Comparison of ENCODE assay signal across 8 mouse cellular contexts in genomic region chr5:104047200-104048105, GRCm38 (mm10). TPM values are rescaled to one million over a fixed set of nuclear protein-coding genes. Genes with fewer than 3 reads are reported as not detected.
DNase-seq lines count a peak whose midpoint lies in the region; ATAC-seq and TF ChIP-seq lines count a peak whose summit lies in the region.

No protein-coding gene starts in this region.

- peak overlapping the region; percentile 75 for H3K4me2 ChIP-seq in kidney, postnatal 0 days (ENCODE audit: low read length)
- peak overlapping the region; percentile 57 for H3K4me2 ChIP-seq in forebrain, embryonic 13.5 days
- peak overlapping the region; percentile 46 for H3K4me2 ChIP-seq in midbrain, embryonic 11.5 days

- H3K9ac ChIP-seq in kidney, postnatal 0 days (ENCODE audit: low read depth, low read length), result peak overlapping the region; percentile 83
- peak overlapping the region; percentile 81 for H3K9ac ChIP-seq in forebrain, embryonic 13.5 days
- H3K9ac ChIP-seq in midbrain, embryonic 11.5 days (ENCODE audit: low read length), result peak overlapping the region; percentile 88

- 0 out of 2 replicates have a peak, but pooled peaks cover 13% of the 10 kb centered on the region for H3K36me3 ChIP-seq in kidney, postnatal 0 days (ENCODE audit: insufficient read depth, low read length)
- H3K36me3 ChIP-seq in forebrain, embryonic 13.5 days (ENCODE audit: poor library complexity, severe bottlenecking), result peaks cover 20% of the 10 kb centered on the region
- H3K36me3 ChIP-seq in midbrain, embryonic 11.5 days (ENCODE audit: control insufficient read depth, insufficient read depth, low read length), result peaks cover 10% of the 10 kb centered on the region

- in situ Hi-C loops in Patski (cut with MboI; ENCODE audit: low pct_unique_long_range_greater_than_20kb), result loop anchor here (10.0 kb wide), 1 partner anchor 407 kb away; the partner anchor contains the start of gene Pkd2

- no peak for ATAC-seq in kidney, postnatal 0 days (replicated peaks; ENCODE audit: low FRiP score, low read depth)
- ATAC-seq in Patski, result peak; percentile 42
- ATAC-seq in forebrain, embryonic 13.5 days, result no peak; the same call in 1 of the 2 replicates
- no peak; the same call in 1 of the 2 replicates for ATAC-seq in midbrain, embryonic 11.5 days (ENCODE audit: low FRiP score)

- peaks cover 4% of the 10 kb centered on the region; the same call in 1 of the 2 replicates for H3K4me1 ChIP-seq in kidney, postnatal 0 days (replicated peaks; ENCODE audit: insufficient read depth, low read length)
- H3K4me1 ChIP-seq in forebrain, embryonic 13.5 days, result peaks cover 17% of the 10 kb centered on the region
- H3K4me1 ChIP-seq in midbrain, embryonic 11.5 days (ENCODE audit: control insufficient read depth, insufficient read depth, low read length), result peaks cover 4% of the 10 kb centered on the region; the same call in 1 of the 2 replicates

- H3K27me3 ChIP-seq in kidney, postnatal 0 days (ENCODE audit: insufficient read depth, low read length), result no peaks in the 10 kb centered on the region
- H3K27me3 ChIP-seq in Patski, result no peaks in the 10 kb centered on the region
- H3K27me3 ChIP-seq in forebrain, embryonic 13.5 days, result no peaks in the 10 kb centered on the region
- H3K27me3 ChIP-seq in midbrain, embryonic 11.5 days (ENCODE audit: control insufficient read depth, insufficient read depth, low read length), result no peaks in the 10 kb centered on the region

- H3K4me3 ChIP-seq in kidney, postnatal 0 days (replicated peaks; ENCODE audit: low read depth, low read length), result peak overlapping the region; percentile 86
- peak overlapping the region; percentile 70 for H3K4me3 ChIP-seq in forebrain, embryonic 13.5 days
- peak overlapping the region; percentile 68 for H3K4me3 ChIP-seq in midbrain, embryonic 11.5 days (ENCODE audit: low read depth, low read length)

- POLR2A ChIA-PET in Patski (lab: Charles Lee), result no interaction called here

- peak; percentile 43 for DNase-seq in kidney, postnatal 0 days (ENCODE audit: low spot score)
- DNase-seq in kidney, adult 9 months, result no peak
- DNase-seq in Patski (ENCODE audit: low read depth, low spot score), result no peak
- peak; percentile 34 for DNase-seq in kidney, postnatal 10 days
- DNase-seq in midbrain, embryonic 11.5 days (ENCODE audit: low spot score, missing footprints), result no peak
- no peak for DNase-seq in right cerebral cortex, postnatal 36 days (ENCODE audit: low spot score in 2 of 2)
- no peak for DNase-seq in cerebellum, adult 18-20 months

- H3K27ac ChIP-seq in kidney, postnatal 0 days, result peak overlapping the region; percentile 79
- peak overlapping the region; percentile 48; the same call in 1 of the 2 replicates for H3K27ac ChIP-seq in forebrain, embryonic 13.5 days
- no peak overlapping the region; the same call in 1 of the 2 replicates for H3K27ac ChIP-seq in midbrain, embryonic 11.5 days (ENCODE audit: low read depth, low read length)

- WGBS in kidney, postnatal 0 days, result 2% methylated on average over 19 of the region's 19 CpGs
- WGBS in forebrain, embryonic 13.5 days, result 12% methylated on average over 19 of the region's 19 CpGs
- 13% methylated on average over 19 of the region's 19 CpGs for WGBS in midbrain, embryonic 11.5 days

- no peaks in the 10 kb centered on the region for H3K9me3 ChIP-seq in kidney, postnatal 0 days (replicated peaks; ENCODE audit: low read length)
- no peaks in the 10 kb centered on the region for H3K9me3 ChIP-seq in forebrain, embryonic 13.5 days (replicated peaks)
- no peaks in the 10 kb centered on the region for H3K9me3 ChIP-seq in midbrain, embryonic 11.5 days (ENCODE audit: control insufficient read depth, low read length)

- CTCF ChIA-PET in Patski (lab: Charles Lee), result interaction anchor here (1.0 to 3.1 kb wide), 7 partner anchors 8 to 288 kb away, joined by 3 to 13 read pairs (median 4); partner anchors contain the start of gene Gm17660

- no peak for TF ChIP-seq CTCF in kidney, postnatal 0 days (IDR thresholded peaks at IDR 0.05; ENCODE audit: low read depth)
- no peak for TF ChIP-seq CTCF in Patski (IDR thresholded peaks at IDR 0.05)

RNA-seq across cellular contexts. Expression of gene Nudt9, which starts 1.3 kb away (rescaled TPM):
- 63.1 and 65.1 TPM in 2 replicates for polyA plus RNA-seq in kidney, postnatal 0 days (2015; fragmentation: Nextera tagmentation; extraction: Ambion mirVana)
- polyA plus RNA-seq in Patski (2021), result 52.3 TPM
- polyA plus RNA-seq in forebrain, embryonic 13.5 days (2015; fragmentation: Nextera tagmentation; extraction: Ambion mirVana), result 50.9 and 53.3 TPM in 2 replicates
- 61.8 and 64.7 TPM in 2 replicates for polyA plus RNA-seq in midbrain, embryonic 11.5 days (2014; fragmentation: Nextera tagmentation; extraction: Ambion mirVana)

RNA-seq across cellular contexts. Expression of gene Hsd17b11, which starts 25.7 kb away (rescaled TPM):
- polyA plus RNA-seq in kidney, postnatal 0 days (2015; fragmentation: Nextera tagmentation; extraction: Ambion mirVana), result 12.3 and 12.4 TPM in 2 replicates
- 14.3 TPM for polyA plus RNA-seq in Patski (2021)
- polyA plus RNA-seq in forebrain, embryonic 13.5 days (2015; fragmentation: Nextera tagmentation; extraction: Ambion mirVana), result 0.77 and 1.1 TPM in 2 replicates
- polyA plus RNA-seq in midbrain, embryonic 11.5 days (2014; fragmentation: Nextera tagmentation; extraction: Ambion mirVana), result 1.1 TPM in 2 replicates

RNA-seq across cellular contexts. Expression of gene Gm17660, which starts 30.0 kb away (rescaled TPM):
- not detected in 2 replicates for polyA plus RNA-seq in kidney, postnatal 0 days (2015; fragmentation: Nextera tagmentation; extraction: Ambion mirVana)
- polyA plus RNA-seq in Patski (2021), result not detected
- not detected in 2 replicates for polyA plus RNA-seq in forebrain, embryonic 13.5 days (2015; fragmentation: Nextera tagmentation; extraction: Ambion mirVana)
- 0.29 TPM in 1 of 2 replicates, not detected in the other for polyA plus RNA-seq in midbrain, embryonic 11.5 days (2014; fragmentation: Nextera tagmentation; extraction: Ambion mirVana)

Comparison
In these comparisons a context has a peak if more than half of its experiments do, and no peak if none do; other contexts are left out.
1. DNase-seq: peak in kidney, postnatal 0 days (single experiment) and kidney, postnatal 10 days (single experiment); none in kidney, adult 9 months (single experiment), Patski (single experiment), midbrain, embryonic 11.5 days (single experiment), right cerebral cortex, postnatal 36 days (0 of 2) and cerebellum, adult 18-20 months (0 of 2).
2. Peak in every context shown above with its lines, with median percentiles within 50 percentile points of each other: H3K4me2 ChIP-seq, H3K4me3 ChIP-seq and H3K9ac ChIP-seq.